Mouse (Mus musculus) adrenal gland, adult 18-20 months (tissue): ENCODE results near the gene Tpgs1. TPM values are rescaled to one million over a fixed set of nuclear protein-coding genes. Genes with fewer than 3 reads are reported as not detected.

Source experiments
- DNase-seq, 2 experiments: peaks; one replicate each; pipeline ENCODE4 v3.0.0; 2021 to 2022; ENCODE audit warnings: low spot score in 2 of 2
- long read RNA-seq, 2 experiments: library from polyadenylated mRNA; stranded (forward); transcript quantifications; one replicate each; pipeline ENCODE4 v2.0.0; 2021
- total RNA-seq, 2 experiments: library from RNA; stranded (reverse); gene quantifications; 1 replicate in 1 of 2; 2 replicates in 1 of 2; pipeline ENCODE4 v1.2.3; 2021

Tpgs1 gene
- 10 to 100 TPM; 29.6 to 34.4 TPM for total RNA-seq
- long read RNA-seq, experiment 1, transcript Tpgs1-201 (2 exons, 1,143 nt) = major isoform, 15 of 16 reads
- long read RNA-seq, experiment 1, partial matches to known transcripts = 0 of 16 reads
- long read RNA-seq, experiment 1, other reads (novel, unspliced or antisense) = 1 of 16 reads
- long read RNA-seq, experiment 2, transcript Tpgs1-201 (2 exons, 1,143 nt) = major isoform, 96 of 97 reads
- long read RNA-seq, experiment 2, partial matches to known transcripts = 0 of 97 reads
- long read RNA-seq, experiment 2, other reads (novel, unspliced or antisense) = 0 of 97 reads

DNA sequence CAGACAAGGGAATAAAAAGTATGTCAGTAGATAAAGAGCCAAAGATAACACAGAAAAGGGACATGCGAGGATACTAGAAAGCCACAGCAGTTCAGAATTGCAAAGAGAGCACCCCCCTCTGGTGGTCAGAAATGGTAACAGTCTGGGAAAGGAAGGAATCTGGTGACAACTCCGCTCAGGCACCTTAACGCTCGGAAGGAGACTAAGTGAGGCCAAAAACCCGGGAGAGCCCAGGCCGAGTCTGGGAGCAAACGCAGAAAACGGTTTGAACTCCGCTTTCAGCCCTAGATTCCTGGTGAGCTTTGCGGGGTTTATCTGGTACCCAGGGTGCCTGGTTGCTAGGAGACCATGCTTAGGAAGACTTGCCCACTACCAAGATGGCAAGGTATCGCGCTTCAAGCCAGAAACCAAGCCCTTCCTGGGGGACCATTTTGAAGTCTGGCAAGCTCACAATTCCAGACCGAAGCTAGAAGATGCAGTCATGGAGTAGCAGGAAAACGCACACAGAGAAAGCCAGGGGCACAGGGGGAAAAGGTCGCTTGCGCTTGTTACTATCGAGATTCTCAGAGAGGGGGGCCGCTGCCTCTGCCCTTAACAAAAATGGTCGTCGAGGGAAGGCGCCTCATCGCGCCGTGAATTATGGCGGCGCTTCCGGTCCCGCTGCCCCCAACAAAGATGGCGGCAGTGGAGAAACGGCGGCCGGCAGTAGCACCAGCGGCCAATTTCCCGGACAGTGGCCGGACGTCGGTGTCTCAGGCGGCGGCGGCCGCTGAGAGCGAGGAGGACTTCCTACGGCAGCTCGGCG lies at the start of gene Tpgs1:
TSS of gene Tpgs1 (plus strand) at position 599 of the 805 bp plus-strand sequence.
- DNase-seq = peak; percentile 85 to 86

DNA sequence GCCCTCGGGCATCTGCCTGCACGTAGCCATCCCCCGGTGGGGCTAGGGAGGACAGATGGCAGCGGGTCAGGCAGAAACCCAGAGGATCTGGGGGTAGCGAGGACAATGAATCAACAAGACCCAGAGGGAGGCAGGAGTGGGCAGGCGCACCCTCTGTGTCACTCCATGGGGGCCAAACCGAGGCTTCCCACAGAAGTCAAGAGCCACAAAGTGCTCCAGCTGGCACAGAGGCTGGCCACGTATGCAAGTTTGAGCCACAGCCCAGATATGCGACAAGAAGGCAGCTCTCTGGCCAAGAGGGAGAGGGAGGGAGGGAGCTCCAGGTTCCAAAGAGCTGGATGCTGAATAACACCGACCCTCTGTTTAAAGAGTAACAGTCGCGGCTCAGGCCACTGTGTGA lies 45.2 kb upstream of the Tpgs1 start:
- DNase-seq = no peak

DNA sequence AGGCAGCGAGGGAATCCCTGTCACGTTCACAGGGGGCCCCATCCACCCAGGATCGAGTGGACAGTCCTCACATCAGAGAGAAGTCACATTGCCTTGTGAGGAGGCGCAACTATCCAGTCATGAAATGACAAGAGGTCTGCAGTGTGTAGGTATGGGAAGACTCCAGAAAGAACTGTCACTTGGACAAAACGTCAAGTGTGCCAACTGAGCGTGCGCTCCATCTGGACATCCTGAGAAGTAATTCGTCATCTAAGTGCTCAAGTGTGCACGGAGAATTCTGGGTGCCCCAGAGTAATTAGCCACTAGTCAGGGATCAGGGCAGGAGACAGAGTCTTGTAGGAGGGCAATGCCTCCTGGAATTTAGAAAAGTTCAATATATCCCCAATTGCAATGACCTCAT lies 43.8 kb upstream of the Tpgs1 start:
- no peak for DNase-seq

DNA sequence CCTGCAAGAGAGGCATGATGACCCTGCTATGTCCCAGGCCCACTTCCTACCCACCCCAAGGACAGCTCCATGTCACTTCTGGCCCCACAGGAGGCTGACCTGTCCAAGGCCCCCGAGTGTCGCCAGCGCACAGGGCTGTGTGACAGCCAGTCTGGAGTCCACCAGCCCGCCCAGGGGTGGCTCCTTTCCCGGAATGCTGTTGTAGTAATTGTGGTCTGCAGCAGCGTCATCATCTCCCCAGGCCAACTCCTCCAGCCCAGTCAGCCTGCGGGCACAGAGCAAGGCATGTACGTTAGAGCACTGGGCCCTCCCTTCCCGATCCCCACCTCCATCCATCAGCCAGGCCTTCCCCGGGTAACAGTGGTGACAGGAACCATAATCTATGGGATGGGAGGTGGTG lies 43.0 kb upstream of the Tpgs1 start:
- DNase-seq = no peak

DNA sequence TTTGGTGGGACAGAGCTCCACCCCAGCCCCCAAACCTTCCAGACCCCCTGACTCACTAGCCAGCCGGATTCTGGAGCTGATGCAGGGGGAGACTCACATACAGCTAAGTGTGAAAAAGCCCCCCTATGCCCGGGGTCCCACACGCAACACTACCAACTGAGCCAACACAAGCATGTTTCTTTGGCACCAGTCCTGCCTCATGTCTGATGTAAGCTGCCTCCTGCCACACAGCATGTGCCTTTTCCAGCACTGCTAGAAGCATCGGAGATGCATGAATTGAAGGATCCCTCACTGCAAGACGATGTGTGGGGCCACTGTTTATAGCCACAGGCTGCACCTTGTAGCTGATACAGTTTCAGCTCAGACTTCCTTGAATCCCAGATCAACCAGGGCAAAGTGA lies 40.8 kb upstream of the Tpgs1 start:
- DNase-seq = no peak

DNA sequence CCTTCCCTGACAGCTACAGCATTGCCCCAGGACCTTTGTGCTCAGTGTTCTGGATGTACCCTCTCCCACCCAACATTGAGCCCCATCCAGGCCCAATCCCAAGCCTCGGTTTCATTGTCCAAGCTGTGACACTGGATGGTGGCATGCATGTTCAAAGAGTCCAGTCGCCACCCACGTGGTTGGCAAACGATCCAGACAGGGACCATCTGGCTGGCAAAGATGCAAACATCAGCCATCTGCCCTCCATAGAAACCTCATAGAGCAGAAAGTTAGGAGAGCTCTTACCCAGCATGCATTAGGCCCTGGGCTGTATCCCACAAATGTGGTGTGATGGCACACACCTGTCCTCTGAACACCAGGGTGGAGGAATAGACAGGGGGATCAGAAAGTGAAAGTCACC lies 37.7 kb upstream of the Tpgs1 start:
- DNase-seq = no peak

DNA sequence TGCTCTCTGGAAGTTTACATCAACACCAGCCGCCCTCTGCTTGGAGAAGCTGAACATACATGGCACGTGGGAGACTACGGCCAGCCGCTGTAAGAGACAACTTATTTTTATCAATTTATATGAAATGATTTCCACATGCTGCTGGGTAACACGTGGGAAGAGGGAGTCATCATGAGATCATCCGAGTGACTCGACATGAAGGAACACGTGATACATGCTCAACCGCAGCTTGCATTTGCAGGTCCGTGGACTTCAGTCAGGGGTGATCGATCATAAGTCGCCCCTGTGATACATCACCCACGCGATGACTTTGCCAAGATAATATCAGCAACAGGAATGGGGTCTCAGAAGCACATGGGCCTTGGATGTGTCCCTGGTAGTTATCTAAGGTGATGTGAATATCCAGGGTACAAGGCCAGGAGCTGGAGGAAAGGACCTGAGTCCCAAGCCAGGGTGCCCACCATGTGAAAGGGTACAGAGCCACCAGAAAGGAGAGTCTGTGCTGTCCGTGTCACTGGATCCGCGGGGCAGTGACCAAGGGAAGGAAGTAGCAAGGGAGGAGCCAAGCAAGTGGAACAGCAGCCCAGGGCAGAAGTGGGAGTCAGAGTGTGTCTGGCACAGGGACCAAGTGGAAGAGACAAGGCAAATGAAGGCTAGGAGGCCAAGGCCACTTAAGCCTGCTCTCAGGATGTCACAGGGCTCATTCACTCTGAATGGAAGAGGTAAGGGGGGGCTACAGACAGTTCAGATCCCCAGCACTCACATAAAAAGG lies 36.0 kb upstream of the Tpgs1 start:
- peak in 1 of 2 experiments; percentile 31 for DNase-seq

DNA sequence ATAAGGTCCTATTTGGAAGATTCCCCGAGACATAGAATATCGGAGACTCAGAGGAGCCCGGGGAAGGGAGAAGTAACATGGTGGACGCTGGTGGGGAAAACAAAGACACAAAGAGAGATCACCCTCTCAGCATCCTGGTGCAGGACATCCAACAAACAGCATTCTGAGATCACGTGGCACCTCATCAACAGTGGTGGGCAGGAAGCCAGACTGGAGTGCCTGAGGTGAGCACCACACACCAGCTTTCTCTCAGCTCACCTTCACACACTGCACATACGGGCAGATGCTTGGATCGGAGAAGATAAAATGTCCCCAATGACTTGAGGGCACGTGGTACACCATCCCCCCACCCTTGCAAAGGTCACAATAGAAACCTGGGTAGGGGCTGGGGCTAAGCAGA lies 32.9 kb upstream of the Tpgs1 start:
- no peak for DNase-seq

DNA sequence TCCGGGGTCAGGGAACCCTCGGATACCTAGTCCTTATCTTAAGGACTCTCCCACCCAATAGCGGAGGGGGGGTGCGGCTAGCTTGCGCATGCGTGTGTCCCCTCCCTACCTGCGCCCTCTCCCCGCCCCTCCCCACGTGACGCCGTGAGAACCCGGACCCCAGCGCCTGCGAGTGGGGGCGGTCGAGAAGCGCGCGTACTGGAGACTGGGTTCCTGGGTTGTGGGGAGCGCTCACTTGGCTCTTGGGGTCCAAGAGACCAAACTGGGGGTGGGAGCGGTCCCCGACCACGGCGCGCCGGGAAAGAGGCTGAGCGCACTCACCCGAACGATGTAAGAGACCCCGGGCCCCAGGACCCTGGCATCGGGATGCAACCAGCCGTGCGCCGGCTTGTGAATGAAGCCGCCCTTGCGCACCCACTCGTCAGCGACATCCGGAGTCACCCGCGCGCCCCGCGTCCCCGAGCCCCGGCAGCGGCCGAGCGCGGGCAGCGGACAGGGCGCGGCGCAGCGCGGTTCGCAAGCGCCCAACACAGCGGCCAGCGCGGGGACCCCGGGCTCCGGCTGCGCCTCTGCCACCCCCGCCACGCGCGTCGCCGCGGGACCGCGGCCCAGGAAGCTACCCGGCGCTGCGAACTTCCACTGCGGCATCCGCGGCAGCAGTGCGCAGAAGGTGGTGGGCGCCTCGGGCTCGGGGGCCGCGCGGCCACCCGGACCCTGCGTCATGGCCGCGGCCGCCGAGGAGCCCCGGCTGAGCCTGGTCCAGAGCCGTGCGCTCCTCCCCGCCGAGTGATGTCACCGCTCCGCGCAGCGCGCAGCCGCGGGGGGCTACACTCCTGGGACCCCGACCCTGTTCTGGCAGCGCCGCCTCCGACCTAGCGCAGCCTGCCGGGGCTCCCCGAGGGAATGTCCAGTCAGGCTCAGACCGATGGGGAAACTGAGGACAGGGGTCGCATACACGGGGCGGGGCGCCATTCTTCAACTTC lies 31.8 kb upstream of the Tpgs1 start, which contains the start of gene Shc2:
TSS of gene Shc2 (minus strand) at position 791 of the 983 bp plus-strand sequence.
- DNase-seq = peak in 1 of 2 experiments; percentile 11

DNA sequence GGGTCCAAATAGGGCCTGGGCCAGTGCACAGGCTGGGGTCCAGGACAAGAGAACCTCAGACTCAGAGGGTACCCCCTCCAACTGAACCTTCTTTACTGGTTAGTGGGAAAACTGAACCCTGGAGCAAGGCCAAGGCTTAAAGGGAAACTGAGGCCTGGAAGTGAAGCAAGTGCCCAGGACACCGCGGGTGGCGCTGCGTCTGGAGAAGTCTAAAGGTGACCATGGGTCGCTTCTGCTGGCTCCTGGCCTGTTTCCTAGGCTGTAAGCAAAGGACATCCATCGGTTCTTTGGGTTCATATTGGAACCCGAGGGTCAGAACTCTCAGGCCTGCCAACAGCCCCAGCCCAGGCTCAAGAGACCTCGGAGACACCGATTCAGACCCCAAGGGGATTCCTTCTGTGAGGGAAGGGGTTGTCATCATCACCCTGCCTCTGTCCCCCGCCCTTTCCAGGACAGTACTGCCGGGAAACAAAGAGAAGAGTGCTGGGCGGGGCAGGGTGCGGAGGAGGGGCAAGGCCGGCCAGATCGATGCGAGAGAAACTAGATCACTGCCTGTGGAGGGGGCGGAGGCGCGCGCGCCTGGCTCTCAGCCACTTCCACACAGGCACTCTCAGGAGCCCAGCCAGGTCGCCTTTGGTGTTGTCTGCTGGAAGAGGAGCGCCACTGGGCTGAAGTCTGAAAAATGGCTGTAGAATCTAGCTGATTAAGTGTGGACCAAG lies 30.5 kb upstream of the Tpgs1 start:
- peak in 1 of 2 experiments; percentile 13 for DNase-seq

DNA sequence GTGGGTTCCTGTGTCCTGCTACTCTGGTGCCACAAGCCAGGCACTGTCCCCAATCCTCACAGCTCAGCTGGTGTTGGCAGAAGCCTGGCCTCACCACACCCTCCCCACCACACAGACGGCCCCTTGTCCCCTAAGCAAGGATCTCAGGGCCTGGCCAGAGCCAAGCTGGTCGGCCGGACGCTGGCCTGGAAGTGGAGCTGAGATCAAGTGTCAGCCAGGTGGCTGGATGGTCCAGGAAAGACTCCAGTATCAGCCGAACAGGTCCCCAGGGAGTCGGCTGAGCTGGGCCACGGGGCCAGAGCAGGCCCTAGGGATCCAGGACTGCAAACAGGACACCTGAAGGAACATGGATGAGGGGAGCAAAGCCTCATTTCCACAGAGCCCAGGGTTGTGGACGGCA lies 23.5 kb upstream of the Tpgs1 start, which contains the start of gene Odf3l2:
TSS of gene Odf3l2 (minus strand) at position 28 of the 400 bp plus-strand sequence.
- DNase-seq = no peak

DNA sequence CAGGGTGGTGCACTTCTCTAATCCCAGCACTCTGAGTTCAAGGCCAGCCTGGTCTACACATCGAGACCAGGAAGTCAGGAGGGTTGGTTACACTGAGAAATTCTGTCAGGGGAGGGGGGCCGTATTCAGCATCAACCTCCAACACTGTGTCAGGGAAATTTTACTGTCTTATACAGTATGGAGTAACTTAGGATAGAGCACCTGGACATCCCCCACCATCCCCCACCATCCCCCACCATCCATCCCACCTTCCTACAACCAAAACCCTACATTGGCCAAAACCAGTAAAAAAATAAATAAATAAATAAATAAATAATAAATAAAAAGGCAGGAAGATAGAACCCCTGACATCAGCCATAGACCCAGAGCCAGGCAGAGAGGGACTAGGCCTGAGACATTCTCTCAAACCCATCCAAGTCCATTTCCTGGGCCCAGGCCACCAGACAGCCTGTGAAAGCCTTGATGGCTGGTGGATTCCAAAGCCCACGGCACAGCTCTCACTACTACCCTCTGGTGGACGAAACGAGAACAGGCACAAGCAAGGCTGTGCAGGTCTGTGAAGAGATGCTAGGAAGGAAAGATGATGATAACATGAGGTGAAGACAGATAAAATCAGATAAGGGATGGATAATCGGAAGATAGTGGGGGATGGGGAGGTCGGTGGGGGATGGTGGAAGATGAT lies 20.0 kb upstream of the Tpgs1 start:
- peak; percentile 67 to 68 for DNase-seq

DNA sequence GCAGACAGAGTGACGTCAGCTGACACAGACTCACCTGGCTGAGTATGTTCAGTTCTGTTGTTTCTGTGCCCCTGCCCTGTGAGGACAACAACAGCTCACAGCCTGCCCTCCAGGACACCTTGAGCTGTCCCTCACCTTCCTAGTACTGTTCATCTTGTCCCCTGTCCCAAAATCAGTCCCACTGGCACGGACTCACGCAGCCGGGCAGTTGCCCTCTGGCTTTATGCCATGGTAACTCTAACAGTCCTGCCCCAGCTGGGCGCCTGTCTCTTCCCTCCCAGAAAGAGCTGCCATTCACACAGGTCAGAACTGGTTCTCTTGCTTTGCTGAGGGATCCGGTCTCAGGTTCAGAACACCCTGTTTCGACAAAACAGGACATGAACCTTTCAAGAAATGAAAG lies 16.4 kb upstream of the Tpgs1 start:
- no peak for DNase-seq

DNA sequence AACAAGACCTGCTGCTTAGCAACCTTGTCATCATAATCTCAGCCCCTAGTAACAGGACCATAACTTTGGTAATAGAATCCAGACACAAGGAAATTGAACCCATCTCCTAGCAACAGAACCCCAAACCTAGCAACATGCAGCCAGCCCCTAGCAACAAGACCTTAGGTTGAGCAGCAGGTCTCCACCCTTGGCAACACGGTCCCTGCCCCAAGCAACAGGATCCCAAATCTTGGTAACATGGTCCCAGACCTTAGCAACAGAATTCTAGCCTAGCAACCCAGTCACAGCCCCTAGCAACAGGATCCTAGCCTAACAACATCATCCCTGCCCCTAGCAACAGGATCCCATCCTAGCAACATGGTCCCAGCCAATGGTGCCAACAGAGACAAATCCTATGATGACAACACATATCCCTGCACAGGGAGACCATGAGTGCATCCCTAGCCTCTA lies 14.2 kb upstream of the Tpgs1 start:
- no peak for DNase-seq

DNA sequence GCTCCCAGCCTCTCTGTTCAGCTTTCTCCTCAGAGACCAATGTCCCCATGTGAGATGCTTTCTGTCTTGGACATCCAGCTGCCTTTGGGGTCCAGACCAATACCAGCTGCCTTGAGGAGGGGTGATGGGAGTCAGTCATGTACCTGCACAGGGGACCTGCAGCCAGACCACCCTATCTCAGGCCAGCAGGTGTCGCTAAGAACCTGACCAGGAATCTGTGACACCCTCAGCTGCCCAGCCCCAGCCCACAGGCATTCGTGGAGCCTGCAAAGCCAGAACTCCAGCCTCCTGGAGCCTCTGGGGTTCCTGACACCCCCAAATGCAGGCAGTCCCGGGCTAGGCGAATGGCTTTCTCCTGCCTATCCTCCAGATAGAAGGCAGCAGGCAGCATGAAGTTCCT lies 10.3 kb upstream of the Tpgs1 start:
- no peak for DNase-seq

DNA sequence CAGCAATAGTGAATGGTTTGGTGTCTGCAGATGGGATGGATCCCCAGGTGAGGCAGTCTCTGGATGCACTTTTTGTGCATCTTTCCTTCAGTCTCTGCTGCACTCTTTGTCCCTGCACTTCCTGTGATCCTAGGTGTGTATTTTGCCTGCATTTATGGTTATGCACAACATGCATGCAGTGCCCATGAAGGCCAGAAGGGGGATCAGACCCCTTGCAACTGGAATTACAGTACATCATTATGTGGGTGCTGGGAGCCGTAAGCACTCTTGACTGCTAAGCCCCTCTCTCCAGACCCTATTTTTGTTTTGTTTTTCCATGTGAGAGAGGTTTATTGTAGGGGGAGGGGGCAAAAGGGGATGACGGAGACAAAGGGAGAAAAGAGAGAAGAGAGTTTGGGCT lies 8.9 kb upstream of the Tpgs1 start:
- DNase-seq = no peak

DNA sequence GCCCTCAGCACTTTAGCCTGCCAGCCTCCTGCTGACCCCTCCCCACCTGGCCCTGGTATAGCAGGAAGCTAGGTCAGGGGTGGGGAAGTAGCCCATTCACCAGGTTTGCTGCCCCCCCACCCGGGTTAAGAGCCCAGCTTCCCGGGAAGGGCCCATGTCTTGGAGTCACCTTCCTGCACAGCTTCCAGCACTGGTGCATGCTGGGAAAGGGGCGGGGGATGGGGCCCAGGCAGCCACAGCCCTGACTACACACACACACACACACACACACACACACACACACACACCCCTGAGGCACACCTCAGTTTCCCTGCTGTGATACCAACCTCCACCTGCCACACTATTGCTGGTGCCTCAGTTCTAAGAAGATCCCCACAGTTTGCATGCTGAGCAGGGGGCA lies 7.3 kb upstream of the Tpgs1 start:
- DNase-seq = no peak

DNA sequence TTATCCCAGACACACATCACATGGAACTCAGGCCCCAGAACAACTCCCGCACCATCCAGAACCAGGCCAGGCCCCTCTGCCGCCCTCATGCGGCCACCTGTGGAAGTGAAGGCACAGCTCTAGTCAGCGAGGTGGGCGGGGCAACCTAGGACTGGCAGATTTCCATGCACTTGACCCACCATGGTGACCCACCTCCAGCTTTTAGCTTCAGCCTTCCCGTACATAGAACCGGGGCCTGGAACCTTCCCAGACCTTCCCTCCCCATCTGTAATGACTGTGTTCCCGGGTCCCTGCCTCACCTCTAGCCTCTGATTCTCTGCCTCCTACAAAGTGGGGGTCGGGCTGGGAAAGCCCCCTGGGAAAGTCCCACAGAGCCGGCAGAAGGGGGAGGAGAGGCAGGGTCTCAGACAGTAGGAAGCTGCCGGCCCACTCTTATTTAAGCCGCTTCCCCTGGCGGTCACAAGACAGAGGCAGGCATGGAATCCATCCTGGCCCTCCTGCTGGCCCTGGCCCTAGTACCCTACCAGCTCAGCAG lies 5.0 kb upstream of the Tpgs1 start, which contains the start of gene Madcam1:
TSS of gene Madcam1 (plus strand) at position 429 of the 535 bp plus-strand sequence.
- DNase-seq = peak; percentile 59 to 68

DNA sequence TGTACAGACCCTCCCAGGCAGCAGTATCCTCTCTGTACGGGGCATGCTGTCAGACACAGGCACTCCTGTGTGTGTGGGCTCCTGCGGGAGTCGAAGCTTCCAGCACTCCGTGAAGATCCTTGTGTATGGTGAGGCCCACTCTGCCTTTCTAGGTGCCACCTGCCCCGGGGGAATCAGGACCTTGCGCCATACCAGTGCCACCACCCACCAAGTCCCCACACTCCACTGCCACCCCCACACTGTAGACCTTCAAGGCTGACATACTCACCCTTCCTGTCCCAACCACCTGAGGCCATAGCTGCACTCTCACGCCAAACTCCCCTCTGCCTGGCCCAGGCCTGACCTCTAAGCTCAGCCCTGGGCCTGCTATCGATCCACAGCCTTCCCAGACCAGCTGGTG lies 4.1 kb upstream of the Tpgs1 start:
- no peak for DNase-seq
